Mouse (Mus musculus): ENCODE measurements around the gene Aff4.

GRCm38 (mm10) chr11:53336182-53336571, 14.5 kb upstream of the Aff4 start:
- no peak for TF ChIP-seq CTCF (IDR thresholded peaks at IDR 0.05; ENCODE audit: insufficient read depth, low read depth, low read length)
- TF ChIP-seq POLR2A (IDR thresholded peaks at IDR 0.05; ENCODE audit: insufficient read depth, low read depth, low read length) = no peak

Measured in olfactory bulb, adult 2 months (tissue).